Mouse (Mus musculus) G1E (cell line): ENCODE results near the gene C1ql1.

Experiments
- CTCF ChIP-seq: IDR thresholded peaks from 2 replicates; pipeline ENCODE4 v1.5.1; 2012; ENCODE audit warnings: low read depth, low read length, inconsistent platforms, mixed read lengths
- GATA1 ChIP-seq: IDR thresholded peaks from 2 replicates; pipeline ENCODE4 v1.6.1; 2012; ENCODE audit warnings: borderline replicate concordance, low read length, inconsistent platforms, mixed read lengths
- GATA2 ChIP-seq: IDR thresholded peaks from 2 replicates; pipeline ENCODE4 v1.6.1; 2012; ENCODE audit warnings: low read depth, low read length, inconsistent platforms, borderline replicate concordance
- POLR2AphosphoS5 ChIP-seq: IDR thresholded peaks from 2 replicates; pipeline ENCODE4 v1.6.1; 2012; ENCODE audit warnings: low read depth, low read length, inconsistent platforms; ENCODE audit not compliant: insufficient replicate concordance
- TAL1 ChIP-seq: conservative IDR thresholded peaks from 2 replicates; pipeline ENCODE4 v1.6.1; 2012; ENCODE audit warnings: low read depth, low read length, inconsistent platforms, mixed read lengths

DNA sequence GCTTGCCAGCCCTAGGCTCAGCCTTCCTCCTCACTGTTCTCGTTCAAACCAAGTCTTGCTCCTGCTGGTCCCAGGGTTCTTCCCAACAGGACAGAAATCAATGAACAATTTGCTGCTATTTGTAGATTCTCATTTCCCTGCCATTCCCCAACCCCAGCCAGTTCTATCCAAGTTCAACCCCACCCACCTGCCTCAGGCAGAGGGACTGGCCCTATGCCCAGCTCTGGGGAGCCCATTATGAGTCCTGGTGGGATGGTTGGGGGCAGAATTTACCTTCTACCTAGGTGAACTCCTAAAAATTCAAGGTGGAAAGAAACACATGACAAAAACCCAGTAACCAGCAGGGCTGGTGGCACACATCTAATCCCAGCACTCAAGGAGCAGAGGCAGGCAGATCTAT is 25.8 kb upstream of the C1ql1 start:
- no peak for TF ChIP-seq CTCF
- TF ChIP-seq TAL1, result no peak
- no peak for TF ChIP-seq GATA1
- TF ChIP-seq GATA2, result no peak
- TF ChIP-seq POLR2AphosphoS5, result no peak
